Mouse (Mus musculus) MN1 (cell line): ENCODE data around the gene Sh2d1a.
A peak's percentile ranks its signal among the peaks of the same experiment; 100 is the strongest.

Experiments
- DNase-seq: peaks from one replicate; pipeline ENCODE4 v3.0.0-alpha.2; 2016; ENCODE audit warnings: low spot score

The Sh2d1a gene

DNA sequence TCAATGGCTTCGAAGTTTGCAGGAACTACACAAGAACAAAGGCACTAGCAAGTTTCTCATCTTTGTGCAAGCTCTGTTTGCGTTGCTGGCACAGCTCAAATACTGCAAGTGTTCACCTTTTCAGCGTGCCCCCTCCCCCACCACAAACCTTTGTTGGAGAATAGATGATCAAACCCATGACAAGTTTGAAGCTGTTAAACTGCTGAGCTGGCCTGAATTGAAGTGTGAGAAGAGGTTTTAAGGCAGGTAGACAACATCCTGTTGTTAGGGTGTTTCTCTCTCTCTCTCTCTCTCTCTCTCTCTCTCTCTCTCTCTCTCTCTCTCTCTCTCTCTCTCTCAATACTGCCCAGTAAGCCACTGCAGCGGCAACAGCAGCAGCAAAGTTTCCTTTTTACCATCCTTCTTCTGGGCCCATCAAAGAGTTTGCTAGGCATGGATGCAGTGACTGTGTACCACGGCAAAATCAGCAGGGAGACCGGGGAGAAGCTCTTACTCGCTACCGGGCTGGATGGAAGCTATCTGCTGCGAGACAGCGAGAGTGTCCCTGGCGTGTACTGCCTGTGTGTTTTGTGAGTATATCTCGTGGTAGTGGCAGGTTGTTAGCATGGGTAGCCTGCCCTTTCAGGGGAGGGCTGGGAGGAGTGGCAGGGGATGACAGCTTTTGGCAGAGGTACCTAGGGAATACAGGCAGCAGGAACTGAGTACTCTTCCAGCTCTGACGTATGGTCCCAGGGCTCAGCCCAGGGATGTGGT, at the start of gene Sh2d1a:
TSS of gene Sh2d1a (plus strand) at position 163 of the 753 bp plus-strand sequence.
- DNase-seq: no peak

DNA sequence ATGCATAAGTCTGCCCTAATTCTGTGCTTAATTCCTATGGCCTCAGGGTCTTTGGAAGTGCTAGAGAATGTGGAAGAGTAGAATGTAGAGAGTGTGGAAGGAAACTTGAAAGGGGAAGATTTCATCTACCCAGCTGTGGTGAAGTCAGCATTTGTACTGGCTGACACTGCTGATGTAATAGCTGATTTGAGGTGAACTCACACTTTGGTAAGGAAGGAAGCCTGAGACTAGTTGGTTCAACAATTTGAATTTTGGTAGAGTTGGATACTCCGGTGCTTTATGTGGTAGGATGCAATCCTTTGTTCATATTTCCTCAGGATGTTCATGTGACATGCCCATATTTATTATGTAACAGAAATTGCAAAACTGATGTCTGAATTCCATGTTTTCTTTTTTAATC, 49.3 kb upstream of the Sh2d1a start:
- DNase-seq: no peak

DNA sequence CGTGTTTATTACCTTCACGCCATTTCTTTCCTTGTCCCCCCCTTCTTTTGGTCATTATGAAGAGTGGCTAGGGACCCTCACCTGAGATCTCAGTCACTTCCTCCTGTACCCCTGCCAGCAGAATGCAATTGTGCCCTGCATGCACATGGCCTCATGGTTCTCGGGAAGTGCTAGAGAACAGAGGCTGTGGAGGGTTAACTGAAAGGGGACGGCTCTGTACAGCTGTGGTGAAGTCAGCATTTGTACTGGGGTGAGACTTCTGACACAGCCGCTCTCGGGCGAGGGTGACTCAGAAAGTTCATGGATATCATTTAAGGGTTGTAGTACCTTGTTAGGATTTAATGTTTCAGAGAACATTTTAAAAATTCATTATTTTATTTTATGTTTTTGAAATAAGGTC, 47.7 kb upstream of the Sh2d1a start:
- no peak for DNase-seq

DNA sequence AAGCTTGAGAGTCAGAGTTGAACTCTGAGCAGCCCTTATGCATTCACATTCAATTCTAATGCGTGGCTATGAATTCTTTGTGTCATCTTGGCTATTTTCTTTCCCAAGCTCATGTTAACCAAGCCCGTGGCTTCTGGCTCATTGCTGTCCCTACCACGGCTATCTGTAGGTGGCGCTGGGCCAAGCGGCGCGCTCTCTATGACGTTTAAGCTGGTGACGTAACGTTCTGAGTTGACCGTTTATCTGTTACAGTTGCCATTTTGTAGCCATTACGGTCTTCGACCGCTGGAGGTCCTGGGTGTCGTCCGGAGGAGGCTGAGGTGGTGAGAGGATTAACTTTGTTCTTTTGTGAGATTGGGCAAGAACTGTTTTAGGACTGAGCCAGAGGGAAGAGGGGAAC, 12.8 kb upstream of the Sh2d1a start, which contains the start of gene Tex13c2:
TSS of gene Tex13c2 (plus strand) at position 246 of the 400 bp plus-strand sequence.
- DNase-seq: no peak

DNA sequence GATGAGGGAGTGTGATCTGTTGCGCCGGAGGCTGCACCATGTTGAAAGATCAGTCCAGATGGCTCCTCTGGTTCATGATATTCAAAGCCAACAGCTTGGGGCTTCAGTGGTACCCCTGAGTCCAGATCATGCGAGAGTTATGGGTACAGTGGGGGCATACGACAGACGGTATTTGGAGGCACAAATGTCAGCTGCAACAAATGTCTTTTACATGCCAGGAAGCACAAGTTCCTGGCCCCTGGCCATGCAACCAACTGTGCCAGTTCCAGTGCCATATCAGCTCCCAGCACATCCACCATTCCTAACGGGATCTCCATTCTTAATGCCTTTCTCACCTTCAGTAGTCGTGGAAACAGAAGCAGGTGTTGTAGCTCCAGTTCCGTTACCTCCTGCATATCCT, 11.9 kb upstream of the Sh2d1a start:
- no peak for DNase-seq

DNA sequence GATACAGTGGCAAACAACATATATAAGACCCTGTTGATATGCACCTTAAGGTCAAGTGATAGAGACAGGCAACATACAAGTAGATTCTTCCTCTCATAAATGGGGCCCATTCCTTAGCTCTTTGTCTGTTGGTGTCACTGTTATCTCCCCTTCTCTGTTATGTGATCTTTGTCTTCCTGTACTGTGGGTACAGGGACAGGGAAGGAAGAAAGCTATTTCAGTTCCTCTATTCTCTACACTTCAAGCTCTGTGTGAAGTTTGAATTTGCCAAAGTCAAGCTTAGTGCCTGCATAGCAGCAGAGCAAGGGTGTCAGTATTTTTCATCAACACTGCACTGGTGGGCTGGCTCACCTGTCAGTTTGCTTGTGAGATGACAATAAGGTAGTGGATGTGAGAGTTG, 1.7 kb upstream of the Sh2d1a start:
- no peak for DNase-seq

DNA sequence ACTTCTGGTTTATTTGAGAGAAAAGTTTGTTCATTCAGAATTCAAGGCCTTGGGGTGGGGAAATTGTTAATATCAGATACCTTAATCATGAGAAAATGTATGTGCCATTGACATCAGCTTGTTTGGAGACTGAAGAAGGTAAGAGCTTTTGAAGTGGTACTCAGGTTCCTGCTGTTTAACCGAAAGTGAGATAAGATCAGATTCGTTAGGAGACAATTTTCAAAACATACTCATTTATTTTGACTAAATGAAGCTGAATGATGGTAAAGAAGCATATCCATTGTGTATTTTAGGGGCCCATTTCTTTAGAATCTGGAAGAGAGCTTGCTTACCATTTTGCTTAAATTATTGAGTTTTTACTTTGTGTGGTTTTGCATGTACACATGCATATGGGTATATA, 8.9 kb downstream of the Sh2d1a start:
- no peak for DNase-seq

DNA sequence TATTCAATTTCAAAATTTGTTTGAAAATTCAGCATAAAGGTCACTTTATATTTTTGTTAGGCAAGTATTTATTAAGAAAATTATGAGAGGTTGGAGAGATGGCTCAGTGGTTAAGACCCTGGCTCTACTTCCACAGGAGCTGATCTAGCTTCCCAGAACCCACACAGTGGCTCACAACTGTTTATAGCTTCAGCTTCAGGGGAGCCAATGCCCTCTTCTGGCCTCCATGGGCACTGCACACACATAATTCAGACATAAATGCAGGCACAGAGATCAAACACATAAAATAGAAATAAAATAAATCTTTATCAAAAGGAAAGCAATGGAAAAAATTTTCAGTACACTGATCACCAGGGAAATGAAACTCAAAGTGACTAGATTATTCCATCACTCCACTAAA, 10.3 kb downstream of the Sh2d1a start:
- DNase-seq: no peak

DNA sequence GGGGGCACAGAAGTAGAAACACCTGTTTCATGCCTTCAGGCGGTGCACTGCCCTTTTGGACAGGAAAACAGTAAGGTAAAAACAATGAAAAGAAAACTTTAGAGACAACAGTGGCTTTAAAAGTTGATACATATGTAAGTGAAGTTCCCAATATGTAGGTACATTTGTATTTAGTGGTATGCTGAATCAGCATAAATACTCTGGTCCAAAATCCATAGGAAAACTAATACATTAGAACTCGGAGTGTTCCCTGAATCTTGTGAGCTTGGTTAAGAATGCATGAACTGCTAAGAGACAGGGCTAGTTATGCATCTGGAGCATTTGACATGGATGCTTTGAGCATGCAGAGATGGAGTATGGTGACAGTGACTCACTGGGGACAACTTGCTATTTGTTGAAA, 20.6 kb downstream of the Sh2d1a start:
- no peak for DNase-seq

DNA sequence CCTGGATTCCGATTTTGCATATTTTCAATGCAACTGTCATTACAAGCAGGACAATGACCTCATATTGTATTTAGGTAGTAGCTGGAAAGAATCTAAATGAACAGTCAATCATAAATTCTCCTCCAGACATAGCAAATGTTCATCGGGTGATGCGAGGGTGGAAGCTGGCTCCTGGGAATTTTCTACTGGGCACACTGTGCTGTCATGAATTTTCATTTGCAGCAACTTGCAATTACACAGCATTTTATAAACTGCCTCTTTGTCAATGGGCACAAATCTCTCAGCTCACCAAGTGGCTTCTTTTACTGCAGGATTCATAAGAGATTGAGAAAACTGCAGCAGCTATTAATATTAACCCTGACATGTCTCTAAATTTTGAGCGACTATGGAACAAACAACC, 28.4 kb downstream of the Sh2d1a start:
- DNase-seq: no peak

DNA sequence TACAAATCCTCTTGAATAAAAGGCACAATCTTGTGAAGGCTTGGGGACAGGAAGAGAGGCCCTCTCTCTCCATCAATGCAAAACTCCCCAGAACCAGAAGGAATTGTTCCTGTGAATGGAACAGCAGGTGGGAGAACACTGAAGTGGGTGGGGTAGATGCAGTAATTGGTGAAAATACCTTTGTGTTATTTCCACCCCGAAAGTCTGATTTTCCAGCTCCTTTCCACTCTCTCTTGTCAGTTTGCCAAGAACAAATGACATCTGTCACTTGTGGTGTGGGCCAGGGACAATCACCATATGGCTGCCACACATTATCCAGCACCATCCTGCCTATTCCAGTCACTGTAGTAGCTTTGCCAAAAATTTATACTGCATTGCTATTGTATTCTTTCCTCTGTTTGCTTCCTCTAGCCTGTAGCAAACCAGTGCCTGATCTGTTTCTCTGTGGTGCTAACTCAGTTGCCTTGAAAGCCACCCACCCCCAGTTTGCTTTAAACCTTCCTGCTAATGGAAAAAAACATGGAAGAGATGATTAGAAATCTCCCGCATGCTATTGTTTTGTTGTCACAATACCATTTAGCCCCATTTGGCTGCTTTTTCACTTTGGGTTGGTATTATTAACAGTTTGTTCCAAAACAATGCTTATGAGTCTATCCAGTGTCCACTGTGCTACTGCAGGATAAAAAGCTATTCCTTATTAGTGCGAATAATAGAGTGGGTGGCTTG, 37.9 kb downstream of the Sh2d1a start:
- no peak for DNase-seq

DNA sequence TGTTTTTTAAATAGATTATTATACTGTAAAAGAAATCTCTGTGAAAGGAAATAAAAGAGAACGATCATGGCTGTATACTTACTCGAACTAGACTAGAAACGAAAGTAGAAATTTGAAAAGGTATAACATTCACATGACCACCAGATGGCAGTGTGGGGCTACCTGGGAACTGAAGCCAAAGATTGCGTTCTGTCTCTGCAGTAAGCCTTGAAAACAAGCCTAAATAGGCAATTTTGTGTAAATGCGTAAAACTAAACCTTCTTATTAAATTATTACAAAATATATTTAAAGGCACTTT, 38.5 kb downstream of the Sh2d1a start:
- DNase-seq: peak; percentile 48

DNA sequence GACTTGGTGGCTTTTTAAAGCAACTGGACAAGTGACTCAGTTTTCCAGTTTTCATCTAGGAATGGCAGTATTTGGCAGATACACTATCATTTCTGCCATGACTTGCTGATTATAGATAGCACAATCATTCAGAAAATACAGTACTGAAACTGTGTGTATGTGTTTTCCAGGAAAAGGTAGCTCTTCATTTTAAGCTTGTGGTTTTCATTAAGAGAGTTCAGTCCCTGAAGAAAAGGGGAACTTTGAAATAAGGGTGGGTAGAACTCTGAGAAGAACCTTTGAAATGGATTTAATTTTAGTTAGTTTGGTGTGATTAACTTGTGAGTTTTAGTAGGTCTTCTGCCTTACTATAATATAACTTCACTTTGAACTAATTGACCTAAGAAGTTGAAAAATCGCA, 42.8 kb downstream of the Sh2d1a start:
- DNase-seq: no peak

DNA sequence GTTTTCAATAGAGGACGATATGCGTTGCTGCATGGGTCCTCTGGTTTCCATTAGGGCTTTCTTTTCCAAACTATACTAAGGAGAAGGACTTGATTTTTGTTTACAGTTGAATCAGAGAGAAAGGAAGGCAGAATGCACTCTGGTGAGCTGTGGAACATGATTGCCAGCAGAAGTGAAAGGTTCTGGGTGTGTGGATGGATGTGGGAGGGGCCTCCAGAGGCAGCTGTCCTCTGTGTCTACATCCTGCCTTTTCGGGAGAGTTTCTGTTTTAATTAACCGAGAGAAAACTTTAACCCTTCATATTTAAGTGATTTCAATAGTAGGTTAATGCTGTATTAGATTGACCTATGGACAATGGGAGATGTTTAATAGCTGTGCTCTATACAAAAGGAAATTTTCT, 46.3 kb downstream of the Sh2d1a start:
- no peak for DNase-seq

DNA sequence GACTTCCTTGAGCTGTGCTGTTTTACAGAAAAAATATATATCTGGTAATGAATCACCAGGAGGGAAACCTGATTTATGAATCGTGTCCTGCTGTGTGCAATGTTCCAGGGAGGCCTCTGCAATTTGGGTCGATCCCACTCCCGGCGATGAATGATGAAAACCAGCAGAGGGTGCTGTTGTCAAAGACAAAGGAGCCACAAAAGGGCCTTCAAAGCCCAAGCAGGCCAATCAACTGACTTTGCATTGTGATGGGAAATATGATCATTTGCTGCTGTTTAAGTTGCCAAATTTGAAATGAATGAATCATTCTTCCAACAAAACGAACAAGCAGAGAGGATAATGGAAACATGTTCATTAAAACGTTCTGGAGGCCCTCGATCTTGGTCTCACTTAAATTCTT, 55.0 kb downstream of the Sh2d1a start:
- DNase-seq: peak; percentile 6

DNA sequence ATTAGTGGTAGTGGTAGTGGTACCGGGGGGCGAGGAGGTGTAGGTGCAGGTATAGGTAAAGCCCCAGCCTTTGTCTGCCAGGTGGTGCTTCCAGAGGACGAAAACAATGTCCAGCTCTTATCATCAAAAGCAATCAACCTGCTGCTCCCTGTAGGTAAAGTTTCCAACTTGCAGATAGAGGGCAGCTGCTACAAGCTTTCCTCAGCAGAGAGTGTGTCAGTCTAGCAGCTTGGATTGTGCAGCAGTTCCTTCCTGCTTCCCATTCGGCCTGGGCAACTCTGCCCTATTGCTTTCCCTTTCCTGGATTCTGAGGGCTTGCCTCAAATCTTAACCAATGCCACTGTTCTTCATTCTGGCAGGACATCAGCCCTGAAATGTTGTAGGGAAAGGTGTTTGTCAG, 56.4 kb downstream of the Sh2d1a start:
- no peak for DNase-seq
